Mouse (Mus musculus) megakaryocyte, embryonic 14.5 days (primary cell): ENCODE measurements around the gene Btn1a1.

ENCODE experiments used
- FLI1 ChIP-seq: IDR thresholded peaks from 2 replicates; pipeline ENCODE4 v1.6.1; 2012; ENCODE audit warnings: low read length, inconsistent platforms, mixed read lengths
- GATA1 ChIP-seq: IDR thresholded peaks from 3 replicates; pipeline ENCODE4 v1.6.1; 2012; ENCODE audit warnings: mixed read lengths, low read length, inconsistent platforms, borderline replicate concordance

GRCm38 (mm10) chr13:23501511-23501910 is 35.8 kb upstream of the Btn1a1 start:
- TF ChIP-seq GATA1 (no peak), FLI1 (no peak)
